Mouse (Mus musculus) embryonic facial prominence, embryonic 14.5 days (tissue): ENCODE measurements at regions not wholly inside any gene's neighbourhood (a gene's known extent, or its start where the extent isn't known, plus 50 kb on each side); places are given as distances from the start of the nearest gene placed in this dataset.

Source experiments
- ATAC-seq: fragments of 200-750 bp; cut with Nextera tagmentation; 2 replicates; pipeline ENCODE4 v1.8.0; 2017; ENCODE audit warnings: low read depth, moderate number of reproducible peaks, moderate TSS enrichment
- DNase-seq: peaks from one replicate; pipeline ENCODE4 v3.0.0-alpha.2; 2015; ENCODE audit warnings: low spot score
- H3K27ac ChIP-seq: fragments of 300-500 bp; sonication (generic); replicated peaks from 2 replicates; pipeline ENCODE4 v1.5.1; 2014; ENCODE audit warnings: low read depth, mild to moderate bottlenecking, low read length, moderate library complexity
- H3K27me3 ChIP-seq: fragments of 300-500 bp; sonication (generic); replicated peaks from 2 replicates; pipeline ENCODE4 v1.6.1; 2014; ENCODE audit warnings: low read length; ENCODE audit not compliant: control insufficient read depth, insufficient read depth
- H3K36me3 ChIP-seq: fragments of 300-500 bp; sonication (generic); 2 replicates; pipeline ENCODE4 v1.6.1; 2014; ENCODE audit warnings: low read length, mixed read lengths; ENCODE audit not compliant: control insufficient read depth, insufficient read depth
- H3K4me1 ChIP-seq: fragments of 300-500 bp; sonication (generic); 2 replicates; pipeline ENCODE4 v1.6.1; 2014; ENCODE audit warnings: antibody characterized with exemption, low read length; ENCODE audit not compliant: control insufficient read depth, insufficient read depth
- H3K4me2 ChIP-seq: fragments of 300-500 bp; sonication (generic); 2 replicates; pipeline ENCODE4 v1.6.1; 2014; ENCODE audit warnings: low read depth, mild to moderate bottlenecking, low read length, moderate library complexity, mixed read lengths
- H3K4me3 ChIP-seq: fragments of 300-500 bp; sonication (generic); 2 replicates; pipeline ENCODE4 v1.5.1; 2014; ENCODE audit warnings: low read depth, mild to moderate bottlenecking, low read length
- H3K9ac ChIP-seq: fragments of 300-500 bp; sonication (generic); 2 replicates; pipeline ENCODE4 v1.6.1; 2014; ENCODE audit warnings: low read depth, mild to moderate bottlenecking, low read length, moderate library complexity, mixed read lengths
- H3K9me3 ChIP-seq: fragments of 300-500 bp; sonication (generic); 2 replicates; pipeline ENCODE4 v1.6.1; 2016; ENCODE audit warnings: low read length; ENCODE audit not compliant: control insufficient read depth
- WGBS: fragments of 180-500 bp; shearing (Covaris S2); extraction: QIAGEN DNeasy Blood & Tissue Kit; methylation state at CpG from one replicate; pipeline ENCODE4 v1.1.7; 2014; 5-methylcytosine and 5-hydroxymethylcytosine counted together

- no peaks in the 10 kb centered on the region for H3K9me3 ChIP-seq
- no peaks in the 10 kb centered on the region for H3K27me3 ChIP-seq
- no peak overlapping the region for H3K4me2 ChIP-seq
- WGBS, result 72% methylated on average over 4 of the region's 4 CpGs
- DNase-seq (no peak), ATAC-seq (no peak)
- H3K27ac ChIP-seq, result no peak overlapping the region
- H3K4me3 ChIP-seq, result no peak overlapping the region
- H3K36me3 ChIP-seq, result no peaks in the 10 kb centered on the region
- no peak overlapping the region for H3K9ac ChIP-seq
- no peaks in the 10 kb centered on the region for H3K4me1 ChIP-seq
Measured at GRCm38 (mm10) chr13:45130516-45131249, 52.2 kb downstream of the Gm9817 start.

GRCm38 (mm10) chr13:45140616-45141015, 62.1 kb downstream of the Gm9817 start:
- no peaks in the 10 kb centered on the region for H3K36me3 ChIP-seq
- no peak overlapping the region for H3K4me2 ChIP-seq
- H3K9ac ChIP-seq, result no peak overlapping the region
- H3K4me1 ChIP-seq, result no peaks in the 10 kb centered on the region
- H3K27me3 ChIP-seq, result no peaks in the 10 kb centered on the region
- H3K27ac ChIP-seq, result no peak overlapping the region
- WGBS, result 82% methylated on average over 2 of the region's 2 CpGs
- H3K9me3 ChIP-seq, result no peaks in the 10 kb centered on the region
- ATAC-seq (no peak), DNase-seq (no peak)
- H3K4me3 ChIP-seq, result no peak overlapping the region

GRCm38 (mm10) chr13:45145129-45145528, 66.6 kb downstream of the Gm9817 start:
- Histone ChIP-seq H3K4me1 (no peaks in the 10 kb centered on the region), H3K27me3 (no peaks in the 10 kb centered on the region), H3K4me2 (no peak overlapping the region), H3K4me3 (no peak overlapping the region), H3K9ac (no peak overlapping the region), H3K27ac (no peak overlapping the region), H3K36me3 (no peaks in the 10 kb centered on the region), H3K9me3 (no peaks in the 10 kb centered on the region)
- DNase-seq (no peak), ATAC-seq (no peak)
- 81% methylated on average over 6 of the region's 6 CpGs for WGBS

GRCm38 (mm10) chr13:45156223-45156622, 77.7 kb downstream of the Gm9817 start:
- Histone ChIP-seq H3K9me3 (no peaks in the 10 kb centered on the region), H3K36me3 (no peaks in the 10 kb centered on the region), H3K4me2 (no peak overlapping the region), H3K9ac (no peak overlapping the region), H3K4me3 (no peak overlapping the region), H3K4me1 (no peaks in the 10 kb centered on the region), H3K27ac (no peak overlapping the region), H3K27me3 (no peaks in the 10 kb centered on the region)
- no peak for ATAC-seq
- WGBS, result 62% methylated on average over 3 of the region's 3 CpGs
- no peak for DNase-seq

GRCm38 (mm10) chr13:45156982-45157381, 78.5 kb downstream of the Gm9817 start:
- DNase-seq (no peak), ATAC-seq (no peak)
- H3K27ac ChIP-seq, result no peak overlapping the region
- no peaks in the 10 kb centered on the region for H3K9me3 ChIP-seq
- 70% methylated on average over 2 of the region's 2 CpGs for WGBS
- H3K36me3 ChIP-seq, result no peaks in the 10 kb centered on the region
- H3K9ac ChIP-seq, result no peak overlapping the region
- H3K4me1 ChIP-seq, result no peaks in the 10 kb centered on the region
- H3K27me3 ChIP-seq, result no peaks in the 10 kb centered on the region
- no peak overlapping the region for H3K4me3 ChIP-seq
- H3K4me2 ChIP-seq, result no peak overlapping the region

- H3K4me3 ChIP-seq, result no peak overlapping the region
- no peak overlapping the region for H3K4me2 ChIP-seq
- no peak overlapping the region for H3K27ac ChIP-seq
- no peaks in the 10 kb centered on the region for H3K27me3 ChIP-seq
- no peaks in the 10 kb centered on the region for H3K4me1 ChIP-seq
- DNase-seq (no peak), ATAC-seq (no peak)
- no peaks in the 10 kb centered on the region for H3K36me3 ChIP-seq
- H3K9ac ChIP-seq, result no peak overlapping the region
- WGBS, result 83% methylated on average over 5 of the region's 5 CpGs
- H3K9me3 ChIP-seq, result no peaks in the 10 kb centered on the region
Measured at GRCm38 (mm10) chr13:45160281-45160680, 81.8 kb downstream of the Gm9817 start.

GRCm38 (mm10) chr13:45164001-45164778, 85.7 kb downstream of the Gm9817 start:
- 37% methylated on average over 6 of the region's 6 CpGs for WGBS
- H3K9me3 ChIP-seq, result no peaks in the 10 kb centered on the region
- H3K4me3 ChIP-seq, result no peak overlapping the region
- no peak overlapping the region for H3K9ac ChIP-seq
- H3K36me3 ChIP-seq, result no peaks in the 10 kb centered on the region
- H3K27me3 ChIP-seq, result no peaks in the 10 kb centered on the region
- DNase-seq, result no peak
- no peaks in the 10 kb centered on the region for H3K4me1 ChIP-seq
- no peak overlapping the region for H3K4me2 ChIP-seq
- no peak overlapping the region for H3K27ac ChIP-seq
- no peak for ATAC-seq

- DNase-seq, result no peak
- no peaks in the 10 kb centered on the region for H3K36me3 ChIP-seq
- no peak for ATAC-seq
- no peak overlapping the region for H3K27ac ChIP-seq
- no peak overlapping the region for H3K4me3 ChIP-seq
- no peaks in the 10 kb centered on the region for H3K9me3 ChIP-seq
- H3K4me1 ChIP-seq, result no peaks in the 10 kb centered on the region
- H3K4me2 ChIP-seq, result no peak overlapping the region
- WGBS, result 76% methylated on average over 3 of the region's 3 CpGs
- H3K27me3 ChIP-seq, result no peaks in the 10 kb centered on the region
- no peak overlapping the region for H3K9ac ChIP-seq
Measured at GRCm38 (mm10) chr13:45165159-45165558, 86.7 kb downstream of the Gm9817 start.

- DNase-seq (no peak), ATAC-seq (no peak)
- H3K27ac ChIP-seq, result no peak overlapping the region
- no peaks in the 10 kb centered on the region for H3K4me1 ChIP-seq
- no peak overlapping the region for H3K4me2 ChIP-seq
- no peaks in the 10 kb centered on the region for H3K36me3 ChIP-seq
- H3K27me3 ChIP-seq, result no peaks in the 10 kb centered on the region
- peaks cover 13% of the 10 kb centered on the region; the same call in 1 of the 2 replicates for H3K9me3 ChIP-seq
- H3K4me3 ChIP-seq, result no peak overlapping the region
- no peak overlapping the region for H3K9ac ChIP-seq
Measured at GRCm38 (mm10) chr13:45169716-45170115, 91.2 kb downstream of the Gm9817 start.
